Comparison of ENCODE assay signal across 21 mouse cellular contexts in the genomic region with DNA sequence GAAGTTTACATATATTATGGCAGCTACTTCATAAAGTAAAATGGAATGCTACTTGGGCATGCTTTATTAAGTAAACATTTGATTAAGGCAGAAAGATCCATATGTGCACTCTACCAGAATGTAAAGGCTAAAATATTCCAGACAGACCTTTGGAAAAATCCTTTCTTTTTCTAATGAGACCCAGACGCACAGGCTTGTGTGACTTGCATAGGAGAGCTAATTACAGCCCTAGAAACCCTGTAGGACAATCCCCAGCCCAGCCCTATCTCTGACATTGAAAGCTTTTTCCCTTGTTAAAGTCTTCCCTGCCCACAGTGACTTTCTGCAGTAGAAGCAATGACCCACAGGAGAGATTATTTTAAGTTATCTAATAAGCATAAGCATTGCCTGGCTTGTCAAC.
DNase-seq lines count a peak whose midpoint lies in the region; ATAC-seq and TF ChIP-seq lines count a peak whose summit lies in the region.
"Had no signal": no experiment of that assay in that cellular context is flagged by ENCODE, and none has a peak within 500 bp of the region (broad histone marks: within the 10 kb centered on the region; RNA-seq: fewer than 3 reads in every experiment).

No protein-coding gene starts in this region.

- TF ChIP-seq CTCF in brain, embryonic 14.5 days (IDR thresholded peaks at IDR 0.05; ENCODE audit: borderline replicate concordance, extremely low read depth, insufficient read depth, insufficient read length), result no peak

- no peak overlapping the region for H3K4me2 ChIP-seq in forebrain, embryonic 11.5 days (ENCODE audit: low read depth, low read length, severe bottlenecking)
- H3K4me2 ChIP-seq in forebrain, embryonic 16.5 days (ENCODE audit: low read length), result no peak overlapping the region
- H3K4me2 ChIP-seq in midbrain, embryonic 11.5 days, result no peak overlapping the region
- no peak overlapping the region for H3K4me2 ChIP-seq in midbrain, embryonic 14.5 days (ENCODE audit: low read length)
- H3K4me2 ChIP-seq in embryonic facial prominence, embryonic 14.5 days (ENCODE audit: low read depth, low read length), result no peak overlapping the region
- H3K4me2 ChIP-seq: forebrain, embryonic 12.5 days; heart, embryonic 13.5 days; hindbrain, embryonic 15.5 days had no signal

- no peak for TF ChIP-seq POLR2A in brain, embryonic 14.5 days (IDR thresholded peaks at IDR 0.05; ENCODE audit: borderline replicate concordance, extremely low read depth, insufficient read depth, insufficient read length, poor library complexity, severe bottlenecking)

- no peaks in the 10 kb centered on the region for H3K36me3 ChIP-seq in forebrain, embryonic 11.5 days (ENCODE audit: control insufficient read depth, insufficient read depth, low read length)
- no peaks in the 10 kb centered on the region for H3K36me3 ChIP-seq in forebrain, embryonic 16.5 days (ENCODE audit: control insufficient read depth, insufficient read depth)
- no peaks in the 10 kb centered on the region for H3K36me3 ChIP-seq in midbrain, embryonic 11.5 days (ENCODE audit: control insufficient read depth, insufficient read depth, low read length)
- H3K36me3 ChIP-seq in midbrain, embryonic 14.5 days (ENCODE audit: control insufficient read depth, insufficient read depth, low read length), result no peaks in the 10 kb centered on the region
- H3K36me3 ChIP-seq in embryonic facial prominence, embryonic 14.5 days (ENCODE audit: control insufficient read depth, insufficient read depth, low read length), result no peaks in the 10 kb centered on the region
- H3K36me3 ChIP-seq: forebrain, embryonic 12.5 days; heart, embryonic 13.5 days; hindbrain, embryonic 15.5 days had no signal

- peak; percentile 66 for ATAC-seq in forebrain, embryonic 11.5 days (replicated peaks; ENCODE audit: low FRiP score)
- no peak for ATAC-seq in forebrain, embryonic 16.5 days
- ATAC-seq in midbrain, embryonic 11.5 days (ENCODE audit: low FRiP score), result peak; percentile 35; the same call in 1 of the 2 replicates
- no peak for ATAC-seq in midbrain, embryonic 14.5 days (ENCODE audit: low FRiP score, low TSS enrichment)
- ATAC-seq in embryonic facial prominence, embryonic 14.5 days (ENCODE audit: low read depth), result no peak
- ATAC-seq: intestine, embryonic 16.5 days had no signal

- H3K4me1 ChIP-seq in forebrain, embryonic 11.5 days (replicated peaks; ENCODE audit: control insufficient read depth, insufficient read depth, low read length), result no peaks in the 10 kb centered on the region
- no peaks in the 10 kb centered on the region for H3K4me1 ChIP-seq in forebrain, embryonic 16.5 days (replicated peaks; ENCODE audit: control insufficient read depth, insufficient read depth, low read length)
- no peaks in the 10 kb centered on the region for H3K4me1 ChIP-seq in midbrain, embryonic 11.5 days (ENCODE audit: control insufficient read depth, insufficient read depth, low read length)
- no peaks in the 10 kb centered on the region for H3K4me1 ChIP-seq in midbrain, embryonic 14.5 days (ENCODE audit: control insufficient read depth, insufficient read depth, low read length)
- H3K4me1 ChIP-seq in embryonic facial prominence, embryonic 14.5 days (ENCODE audit: control insufficient read depth, insufficient read depth, low read length), result no peaks in the 10 kb centered on the region
- H3K4me1 ChIP-seq: forebrain, embryonic 12.5 days; heart, embryonic 13.5 days; hindbrain, embryonic 15.5 days had no signal

- no peak for DNase-seq in forebrain, embryonic 11.5 days (ENCODE audit: low spot score)
- DNase-seq in midbrain, embryonic 11.5 days (ENCODE audit: low spot score, missing footprints), result no peak
- DNase-seq in midbrain, embryonic 14.5 days, result no peak
- peak; percentile 29 for DNase-seq in brain, embryonic 14.5 days (ENCODE audit: low read depth)
- DNase-seq in embryonic facial prominence, embryonic 14.5 days (ENCODE audit: low spot score), result peak; percentile 19
- no peak for DNase-seq in left cerebral cortex, adult 8-10 months (ENCODE audit: low spot score in 2 of 2)
- DNase-seq: adrenal gland, adult 8-10 months; adrenal gland, postnatal 36 days; cerebellum, adult 11 months; cerebellum, adult 8-10 months; cerebellum, postnatal 14 days; gastrocnemius, adult 2 months; gastrocnemius, postnatal 36 days; heart, adult 11 months; heart, postnatal 36 days; kidney, adult 2 months had no signal

- no peak overlapping the region for H3K9ac ChIP-seq in forebrain, embryonic 11.5 days (ENCODE audit: low read length)
- H3K9ac ChIP-seq in forebrain, embryonic 16.5 days (replicated peaks; ENCODE audit: low read depth, low read length), result no peak overlapping the region
- H3K9ac ChIP-seq in midbrain, embryonic 11.5 days (ENCODE audit: low read length), result no peak overlapping the region
- no peak overlapping the region for H3K9ac ChIP-seq in midbrain, embryonic 14.5 days (replicated peaks; ENCODE audit: low read length)
- no peak overlapping the region for H3K9ac ChIP-seq in embryonic facial prominence, embryonic 14.5 days (ENCODE audit: low read depth, low read length)
- H3K9ac ChIP-seq: forebrain, embryonic 12.5 days; heart, embryonic 13.5 days; hindbrain, embryonic 15.5 days had no signal

- no peaks in the 10 kb centered on the region for H3K9me3 ChIP-seq in forebrain, embryonic 11.5 days (ENCODE audit: control insufficient read depth, low read length)
- no peaks in the 10 kb centered on the region for H3K9me3 ChIP-seq in forebrain, embryonic 16.5 days (ENCODE audit: control insufficient read depth, low read length)
- H3K9me3 ChIP-seq in midbrain, embryonic 11.5 days (ENCODE audit: control insufficient read depth, low read length), result no peaks in the 10 kb centered on the region
- no peaks in the 10 kb centered on the region for H3K9me3 ChIP-seq in midbrain, embryonic 14.5 days (ENCODE audit: control insufficient read depth, low read length)
- no peaks in the 10 kb centered on the region; the same call in 1 of the 2 replicates for H3K9me3 ChIP-seq in embryonic facial prominence, embryonic 14.5 days (ENCODE audit: control insufficient read depth, low read length)
- H3K9me3 ChIP-seq: forebrain, embryonic 12.5 days; heart, embryonic 13.5 days; hindbrain, embryonic 15.5 days had no signal

- 18% methylated on average over 1 of the region's 1 CpGs for WGBS in forebrain, embryonic 11.5 days
- 0% methylated on average over 1 of the region's 1 CpGs for WGBS in forebrain, embryonic 16.5 days
- 40% methylated on average over 1 of the region's 1 CpGs for WGBS in midbrain, embryonic 11.5 days
- WGBS in midbrain, embryonic 14.5 days, result 22% methylated on average over 1 of the region's 1 CpGs
- WGBS in embryonic facial prominence, embryonic 14.5 days, result 3% methylated on average over 1 of the region's 1 CpGs

- H3K27me3 ChIP-seq in forebrain, embryonic 11.5 days (ENCODE audit: control insufficient read depth, insufficient read depth, low read length), result no peaks in the 10 kb centered on the region
- no peaks in the 10 kb centered on the region for H3K27me3 ChIP-seq in forebrain, embryonic 16.5 days (replicated peaks; ENCODE audit: control insufficient read depth, insufficient read depth, low read length)
- peaks cover 6% of the 10 kb centered on the region; the same call in 1 of the 2 replicates for H3K27me3 ChIP-seq in midbrain, embryonic 11.5 days (ENCODE audit: control insufficient read depth, insufficient read depth, low read length)
- H3K27me3 ChIP-seq in midbrain, embryonic 14.5 days (ENCODE audit: control insufficient read depth, insufficient read depth, low read length), result no peaks in the 10 kb centered on the region
- no peaks in the 10 kb centered on the region for H3K27me3 ChIP-seq in embryonic facial prominence, embryonic 14.5 days (replicated peaks; ENCODE audit: control insufficient read depth, insufficient read depth, low read length)
- H3K27me3 ChIP-seq: forebrain, embryonic 12.5 days; heart, embryonic 13.5 days; hindbrain, embryonic 15.5 days had no signal

- H3K27ac ChIP-seq in forebrain, embryonic 11.5 days (ENCODE audit: low read depth, low read length), result no peak overlapping the region
- H3K27ac ChIP-seq in forebrain, embryonic 16.5 days (ENCODE audit: low read length), result no peak overlapping the region
- H3K27ac ChIP-seq in midbrain, embryonic 11.5 days (ENCODE audit: low read depth, low read length), result no peak overlapping the region
- H3K27ac ChIP-seq in midbrain, embryonic 14.5 days (replicated peaks; ENCODE audit: low read depth, low read length), result no peak overlapping the region
- H3K27ac ChIP-seq in embryonic facial prominence, embryonic 14.5 days (replicated peaks; ENCODE audit: low read depth, low read length), result no peak overlapping the region
- H3K27ac ChIP-seq: forebrain, embryonic 12.5 days; gastrocnemius, adult 2 months; heart, embryonic 13.5 days; hindbrain, embryonic 15.5 days had no signal

- no peak overlapping the region for H3K4me3 ChIP-seq in forebrain, embryonic 11.5 days (ENCODE audit: low read depth, low read length)
- H3K4me3 ChIP-seq in forebrain, embryonic 16.5 days (replicated peaks; ENCODE audit: low read length), result no peak overlapping the region
- no peak overlapping the region for H3K4me3 ChIP-seq in midbrain, embryonic 11.5 days (ENCODE audit: low read depth, low read length)
- H3K4me3 ChIP-seq in midbrain, embryonic 14.5 days (replicated peaks; ENCODE audit: low read depth, low read length), result no peak overlapping the region
- no peak overlapping the region for H3K4me3 ChIP-seq in embryonic facial prominence, embryonic 14.5 days (ENCODE audit: low read depth, low read length)
- H3K4me3 ChIP-seq: forebrain, embryonic 12.5 days; gastrocnemius, adult 2 months; heart, embryonic 13.5 days; hindbrain, embryonic 15.5 days had no signal

Comparison
In these comparisons a context has a peak if more than half of its experiments do, and no peak if none do; other contexts are left out.
1. ATAC-seq: peak in forebrain, embryonic 11.5 days (single experiment) and midbrain, embryonic 11.5 days (single experiment); none in forebrain, embryonic 16.5 days (single experiment), midbrain, embryonic 14.5 days (single experiment) and embryonic facial prominence, embryonic 14.5 days (single experiment).
2. DNase-seq: peak in brain, embryonic 14.5 days (single experiment) and embryonic facial prominence, embryonic 14.5 days (single experiment); none in forebrain, embryonic 11.5 days (single experiment), midbrain, embryonic 11.5 days (single experiment), midbrain, embryonic 14.5 days (single experiment) and left cerebral cortex, adult 8-10 months (0 of 2).